Mouse (Mus musculus): ENCODE results near the gene Klhl26. TPM values are rescaled to one million over a fixed set of nuclear protein-coding genes. Genes with fewer than 3 reads are reported as not detected.

The Klhl26 gene
- polyA plus RNA-seq, 1 experiment from 2014 or later, result 19.3 TPM

GRCm38 (mm10) chr8:70487993-70488796 is 11.4 kb upstream of the Klhl26 start:
- WGBS, result 3% methylated on average over 49 of the region's 55 CpGs
- Histone ChIP-seq H3K27me3 (peaks cover 96% of the 10 kb centered on the region), H3K9me3 (no peaks in the 10 kb centered on the region), H3K4me3 (replicated peaks) (peak overlapping the region; percentile 29), H3K4me2 (replicated peaks) (peak overlapping the region; percentile 68), H3K27ac (no peak overlapping the region), H3K4me1 (replicated peaks) (peaks cover 43% of the 10 kb centered on the region), H3K9ac (replicated peaks) (peak overlapping the region; percentile 44; the same call in 1 of the 2 replicates), H3K36me3 (peaks cover 10% of the 10 kb centered on the region; the same call in 1 of the 2 replicates)
- ATAC-seq, result no peak

GRCm38 (mm10) chr8:70486941-70487520 is 10.3 kb upstream of the Klhl26 start, which contains the start of gene Tmem59l:
Gene Tmem59l, minus strand, starts transcription at chr8:70487358.
- 3% methylated on average over 33 of the region's 33 CpGs for WGBS
- peaks cover 10% of the 10 kb centered on the region; the same call in 1 of the 2 replicates for H3K36me3 ChIP-seq
- H3K27ac ChIP-seq, result no peak within 1 kb of the TSS
- H3K4me1 ChIP-seq (replicated peaks), result peaks cover 36% of the 10 kb centered on the region
- ATAC-seq, result peak; percentile 64
- peak within 1 kb of the TSS; percentile 58 for H3K4me3 ChIP-seq (replicated peaks)
- H3K27me3 ChIP-seq, result peaks cover 95% of the 10 kb centered on the region
- H3K4me2 ChIP-seq (replicated peaks), result peak within 1 kb of the TSS; percentile 68
- no peaks in the 10 kb centered on the region for H3K9me3 ChIP-seq
- peak within 1 kb of the TSS; percentile 87 for H3K9ac ChIP-seq (replicated peaks)

- WGBS, result 47% methylated on average over 7 of the region's 7 CpGs
- peak overlapping the region; percentile 68 for H3K4me2 ChIP-seq (replicated peaks)
- peaks cover 33% of the 10 kb centered on the region for H3K4me1 ChIP-seq (replicated peaks)
- H3K36me3 ChIP-seq, result peaks cover 10% of the 10 kb centered on the region; the same call in 1 of the 2 replicates
- peaks cover 94% of the 10 kb centered on the region for H3K27me3 ChIP-seq
- no peaks in the 10 kb centered on the region for H3K9me3 ChIP-seq
- H3K27ac ChIP-seq, result no peak overlapping the region
- H3K9ac ChIP-seq (replicated peaks), result peak overlapping the region; percentile 87
- ATAC-seq, result no peak
- peak overlapping the region; percentile 58 for H3K4me3 ChIP-seq (replicated peaks)
Observed at GRCm38 (mm10) chr8:70486191-70486681, 9.5 kb upstream of the Klhl26 start.

- Histone ChIP-seq H3K4me1 (replicated peaks) (peaks cover 11% of the 10 kb centered on the region), H3K9me3 (no peaks in the 10 kb centered on the region), H3K4me3 (replicated peaks) (no peak overlapping the region), H3K27me3 (peaks cover 78% of the 10 kb centered on the region), H3K4me2 (replicated peaks) (no peak overlapping the region), H3K27ac (no peak overlapping the region), H3K9ac (replicated peaks) (no peak overlapping the region), H3K36me3 (peaks cover 10% of the 10 kb centered on the region; the same call in 1 of the 2 replicates)
- no peak for ATAC-seq
- 74% methylated on average over 2 of the region's 2 CpGs for WGBS
Observed at GRCm38 (mm10) chr8:70482943-70483342, 6.2 kb upstream of the Klhl26 start.

DNA sequence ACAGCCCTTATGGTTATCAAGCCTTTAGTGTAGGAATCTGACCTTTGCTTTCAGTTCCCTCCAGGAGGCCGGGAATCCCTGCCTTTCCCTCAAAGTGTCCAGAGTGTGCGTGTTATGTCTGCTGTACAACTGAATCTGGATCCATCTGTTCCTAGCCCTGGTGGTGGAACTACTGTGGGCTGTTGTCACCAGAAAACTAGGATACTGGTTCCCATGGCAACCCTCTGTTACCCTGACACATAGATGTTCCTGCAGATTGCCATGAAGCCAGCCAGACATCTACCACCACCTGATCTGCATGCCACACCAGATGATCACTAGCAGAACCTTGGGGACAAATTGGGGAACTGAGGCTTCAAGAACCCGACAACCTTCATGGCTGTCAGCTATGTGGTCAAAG is 5.1 kb upstream of the Klhl26 start:
- Histone ChIP-seq H3K27me3 (peaks cover 74% of the 10 kb centered on the region), H3K4me2 (replicated peaks) (no peak overlapping the region), H3K4me1 (replicated peaks) (peaks cover 7% of the 10 kb centered on the region), H3K4me3 (replicated peaks) (no peak overlapping the region), H3K9ac (replicated peaks) (no peak overlapping the region), H3K27ac (no peak overlapping the region), H3K9me3 (no peaks in the 10 kb centered on the region), H3K36me3 (peaks cover 10% of the 10 kb centered on the region; the same call in 1 of the 2 replicates)
- no peak for ATAC-seq
- WGBS, result 82% methylated on average over 3 of the region's 3 CpGs

GRCm38 (mm10) chr8:70477269-70477982 is 658 bp upstream of the Klhl26 start:
- no peaks in the 10 kb centered on the region for H3K36me3 ChIP-seq
- H3K9me3 ChIP-seq, result no peaks in the 10 kb centered on the region
- H3K27ac ChIP-seq, result no peak overlapping the region
- H3K4me3 ChIP-seq (replicated peaks), result peak overlapping the region; percentile 66
- ATAC-seq, result peak; percentile 59
- peaks cover 32% of the 10 kb centered on the region for H3K27me3 ChIP-seq
- 2% methylated on average over 21 of the region's 21 CpGs for WGBS
- no peak overlapping the region for H3K9ac ChIP-seq (replicated peaks)
- H3K4me1 ChIP-seq (replicated peaks), result peaks cover 11% of the 10 kb centered on the region
- peak overlapping the region; percentile 66 for H3K4me2 ChIP-seq (replicated peaks)

GRCm38 (mm10) chr8:70471856-70472255 is 4.9 kb downstream of the Klhl26 start:
- no peak overlapping the region for H3K9ac ChIP-seq (replicated peaks)
- no peak overlapping the region for H3K4me2 ChIP-seq (replicated peaks)
- peaks cover 25% of the 10 kb centered on the region for H3K4me1 ChIP-seq (replicated peaks)
- 99% methylated on average over 7 of the region's 7 CpGs for WGBS
- no peaks in the 10 kb centered on the region for H3K36me3 ChIP-seq
- ATAC-seq, result no peak
- H3K4me3 ChIP-seq (replicated peaks), result no peak overlapping the region
- H3K27me3 ChIP-seq, result no peaks in the 10 kb centered on the region
- no peaks in the 10 kb centered on the region for H3K9me3 ChIP-seq
- H3K27ac ChIP-seq, result no peak overlapping the region

- Histone ChIP-seq H3K4me1 (replicated peaks) (peaks cover 14% of the 10 kb centered on the region), H3K9me3 (no peaks in the 10 kb centered on the region), H3K36me3 (peaks cover 4% of the 10 kb centered on the region; the same call in 1 of the 2 replicates), H3K27me3 (no peaks in the 10 kb centered on the region), H3K4me2 (replicated peaks) (no peak overlapping the region), H3K4me3 (replicated peaks) (no peak overlapping the region), H3K27ac (no peak overlapping the region), H3K9ac (replicated peaks) (no peak overlapping the region)
- 59% methylated on average over 2 of the region's 2 CpGs for WGBS
- 0 out of 2 replicates have a peak, but pooled peaks have one; percentile 47 for ATAC-seq
Observed at GRCm38 (mm10) chr8:70469938-70470337, 6.8 kb downstream of the Klhl26 start.

GRCm38 (mm10) chr8:70469295-70469916 is 7.4 kb downstream of the Klhl26 start:
- 61% methylated on average over 10 of the region's 10 CpGs for WGBS
- Histone ChIP-seq H3K27ac (no peak overlapping the region), H3K27me3 (no peaks in the 10 kb centered on the region), H3K36me3 (peaks cover 4% of the 10 kb centered on the region; the same call in 1 of the 2 replicates), H3K9ac (replicated peaks) (no peak overlapping the region), H3K9me3 (no peaks in the 10 kb centered on the region), H3K4me2 (replicated peaks) (no peak overlapping the region), H3K4me3 (replicated peaks) (no peak overlapping the region), H3K4me1 (replicated peaks) (peaks cover 14% of the 10 kb centered on the region)
- ATAC-seq, result peak; percentile 54; the same call in 1 of the 2 replicates

- whole genome bisulfite sequencing, result 90% methylated on average over 4 of the region's 4 CpGs
- no peak overlapping the region for H3K4me3 ChIP-seq (replicated peaks)
- no peak overlapping the region for H3K9ac ChIP-seq (replicated peaks)
- H3K4me1 ChIP-seq (replicated peaks), result peaks cover 14% of the 10 kb centered on the region
- H3K4me2 ChIP-seq (replicated peaks), result no peak overlapping the region
- ATAC-seq, result no peak
- no peaks in the 10 kb centered on the region for H3K9me3 ChIP-seq
- no peak overlapping the region for H3K27ac ChIP-seq
- H3K36me3 ChIP-seq, result peaks cover 4% of the 10 kb centered on the region; the same call in 1 of the 2 replicates
- H3K27me3 ChIP-seq, result no peaks in the 10 kb centered on the region
Observed at GRCm38 (mm10) chr8:70468733-70469132, 8.0 kb downstream of the Klhl26 start.

DNA sequence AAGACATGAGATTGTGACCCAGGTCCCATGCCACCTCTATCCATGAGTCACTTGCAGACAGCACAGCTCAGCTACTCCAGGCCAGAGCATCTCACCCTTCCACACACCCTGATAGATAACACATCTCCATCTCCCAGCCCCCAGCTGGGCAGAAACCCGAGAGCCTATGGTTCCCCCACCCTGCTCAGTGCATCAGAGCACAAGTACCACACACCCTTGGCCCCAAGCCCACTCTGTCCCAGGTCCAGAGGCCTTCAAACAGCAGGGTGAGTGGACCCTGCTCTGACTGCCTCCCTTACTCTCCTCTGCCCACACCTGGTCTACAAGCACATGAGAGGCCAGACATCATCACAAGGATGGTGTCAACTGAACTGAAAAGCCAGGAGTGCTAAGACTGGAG is 8.9 kb downstream of the Klhl26 start:
- no peak overlapping the region for H3K9ac ChIP-seq (replicated peaks)
- ATAC-seq, result no peak

More for the DNA sequence above, 8.9 kb downstream of the Klhl26 start:
- H3K4me1 ChIP-seq (replicated peaks), result peaks cover 20% of the 10 kb centered on the region
- H3K9me3 ChIP-seq, result no peaks in the 10 kb centered on the region
- H3K27ac ChIP-seq, result no peak overlapping the region
- no peaks in the 10 kb centered on the region for H3K27me3 ChIP-seq
- no peak overlapping the region for H3K4me2 ChIP-seq (replicated peaks)
- WGBS, result 70% methylated on average over 1 of the region's 1 CpGs
- peaks cover 4% of the 10 kb centered on the region; the same call in 1 of the 2 replicates for H3K36me3 ChIP-seq
- H3K4me3 ChIP-seq (replicated peaks), result no peak overlapping the region
